Mouse (Mus musculus) skeletal muscle tissue, postnatal 0 days (tissue): ENCODE measurements around the gene Sec62. TPM values are rescaled to one million over a fixed set of nuclear protein-coding genes. Genes with fewer than 3 reads are reported as not detected.

Experiments used
- polyA plus RNA-seq: library from polyadenylated mRNA; unstranded; fragments of >200 nt; fragmentation: Nextera tagmentation; extraction: Ambion mirVana; gene quantifications from 2 replicates; pipeline ENCODE4 v1.2.1, GENCODE M21; 2015

The Sec62 gene
- 116 and 119 TPM in 2 replicates for polyA plus RNA-seq

DNA sequence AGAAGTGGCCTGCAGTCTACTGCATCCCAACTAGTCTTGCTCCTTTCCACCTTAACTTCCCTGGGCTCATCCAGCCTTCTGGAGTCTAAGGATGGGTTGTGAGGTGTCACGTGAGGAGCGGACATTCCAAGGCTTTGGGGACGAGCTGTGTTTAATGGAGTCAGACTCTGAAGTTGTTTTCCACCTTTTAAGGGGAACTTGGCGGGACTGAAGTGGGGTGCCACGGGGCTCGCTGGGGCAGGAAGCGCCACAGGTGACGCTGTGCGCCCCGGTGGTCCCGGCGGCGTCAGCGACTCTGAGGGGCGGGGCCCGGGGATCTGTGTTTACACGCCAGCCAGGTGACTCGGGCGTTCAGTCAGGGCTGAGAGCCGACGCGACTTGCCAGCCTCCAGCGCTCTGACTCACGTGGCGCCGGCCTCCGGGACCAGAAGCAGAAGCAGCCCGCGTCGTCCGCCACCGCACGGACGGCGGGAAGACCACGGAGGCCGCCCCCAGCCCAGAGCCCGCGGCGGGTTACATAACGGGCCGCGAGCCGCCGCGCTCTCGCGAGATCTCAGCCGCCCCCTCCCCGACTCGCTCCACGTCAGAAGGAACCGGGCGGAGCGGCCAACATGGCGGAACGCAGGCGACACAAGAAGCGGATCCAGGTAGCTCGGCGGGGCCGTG is at the start of gene Sec62:
Sec62 (plus strand) TSS at position 139 of the 666 bp plus-strand sequence.

DNA sequence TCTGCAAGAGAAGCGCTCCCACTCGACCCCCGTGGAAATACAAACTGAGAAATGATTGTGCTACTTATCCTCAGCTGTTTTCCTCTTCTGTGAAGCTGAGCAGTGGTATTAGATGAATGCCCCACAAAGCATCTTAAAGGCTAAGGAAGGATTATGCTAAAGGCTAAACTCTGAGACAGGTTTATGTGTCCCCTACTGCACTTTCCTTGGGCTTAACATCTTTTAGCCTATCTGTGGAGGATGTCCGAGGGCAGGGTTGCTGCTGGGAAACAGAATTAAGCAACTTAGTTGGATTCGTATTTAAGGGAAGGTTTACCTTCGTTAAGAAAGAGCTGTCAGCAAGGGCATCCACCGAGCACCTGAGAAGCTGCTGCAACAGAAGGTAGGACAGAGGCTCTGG is 46.7 kb upstream of the Sec62 start, which contains the start of gene Samd7:
Samd7 (plus strand) TSS at position 288 of the 400 bp plus-strand sequence.

DNA sequence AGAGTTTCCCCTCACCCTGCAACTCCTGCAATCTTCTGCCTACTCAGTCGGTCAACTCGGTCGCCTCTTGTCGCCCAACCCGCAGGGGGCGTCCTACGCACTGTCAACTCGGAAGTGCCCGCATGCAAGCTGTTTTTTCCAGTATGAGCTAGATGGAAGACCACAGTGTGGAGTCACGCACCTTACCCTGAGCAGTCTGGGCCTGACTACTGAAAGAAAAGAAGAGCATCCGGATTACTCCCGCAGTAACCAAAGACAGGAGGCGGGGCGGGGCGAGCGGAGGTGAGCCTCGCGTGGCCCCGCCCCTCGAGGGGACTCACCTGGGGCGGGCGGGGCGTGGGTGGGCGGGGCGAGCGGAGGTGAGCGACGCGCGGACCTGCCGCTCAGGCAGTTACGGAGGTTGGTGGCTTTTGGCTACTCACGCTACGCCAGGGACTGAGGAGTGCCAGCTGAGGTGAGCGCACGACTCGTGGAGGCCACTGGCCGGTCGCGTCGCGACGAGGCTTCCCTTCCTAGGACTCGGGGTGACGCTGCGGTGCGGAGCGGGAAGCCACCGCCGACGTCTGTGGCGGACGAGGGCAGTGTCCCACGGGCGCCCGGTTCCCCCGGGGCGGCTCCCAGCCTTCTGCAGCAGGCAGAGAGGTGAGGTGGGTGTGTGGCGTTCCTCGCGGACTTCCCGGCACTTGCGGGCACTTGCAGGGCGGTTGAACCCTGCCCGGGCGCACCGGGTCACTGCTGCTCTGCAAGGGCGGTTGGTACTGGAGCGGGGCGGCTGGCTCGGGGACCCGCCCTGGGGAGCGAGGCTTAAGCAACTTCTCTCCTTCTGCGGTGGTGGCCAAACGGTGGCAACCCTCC is 63.2 kb downstream of the Sec62 start, which contains the start of gene Gpr160:
Gpr160 (plus strand) TSS at position 347 of the 855 bp plus-strand sequence.

Other genes with a start within 250 kb of the Sec62 start
- gene Mecom, start 244.9 kb upstream of the Sec62 start, polyA plus RNA-seq, result 3.3 and 4.1 TPM in 2 replicates
- gene Actrt3, start 192.9 kb upstream of the Sec62 start, polyA plus RNA-seq, result 0.06 TPM in 1 of 2 replicates, not detected in the other
- gene Mynn, start 190.8 kb upstream of the Sec62 start, polyA plus RNA-seq, result 15.4 and 16.0 TPM in 2 replicates
- gene Lrriq4, start 148.4 kb upstream of the Sec62 start, polyA plus RNA-seq, result not detected in 2 replicates
- 0.11 and 0.22 TPM in 2 replicates for gene Lrrc34, start 145.0 kb upstream of the Sec62 start, polyA plus RNA-seq
- not detected in 2 replicates for gene Lrrc31, start 93.0 kb upstream of the Sec62 start, polyA plus RNA-seq
- gene Samd7, start 46.6 kb upstream of the Sec62 start, polyA plus RNA-seq, result 0.96 and 1.0 TPM in 2 replicates
- 3.2 and 6.2 TPM in 2 replicates for gene Gpr160, start 63.1 kb downstream of the Sec62 start, polyA plus RNA-seq
- 3.7 and 3.8 TPM in 2 replicates for gene Phc3, start 176.5 kb downstream of the Sec62 start, polyA plus RNA-seq
- gene Prkci, start 202.9 kb downstream of the Sec62 start, polyA plus RNA-seq, result 7.9 and 8.9 TPM in 2 replicates